Mouse (Mus musculus) left cerebral cortex, adult 11 months (tissue): ENCODE measurements at regions not wholly inside any gene's neighbourhood (a gene's known extent, or its start where the extent isn't known, plus 50 kb on each side); places are given as distances from the start of the nearest gene placed in this dataset.
"Not testable (repeated sequence)": the region's sequence is repeated elsewhere in the genome, so short reads cannot be mapped to it uniquely, and the experiment has no call there.

Experiments used
- DNase-seq: peaks from one replicate; pipeline ENCODE4 v3.0.0; 2022; ENCODE audit warnings: low spot score

- DNase-seq = peak; percentile 36
Observed at GRCm38 (mm10) chr16:12516834-12517685, 533.1 kb downstream of the Shisa9 start.

DNA sequence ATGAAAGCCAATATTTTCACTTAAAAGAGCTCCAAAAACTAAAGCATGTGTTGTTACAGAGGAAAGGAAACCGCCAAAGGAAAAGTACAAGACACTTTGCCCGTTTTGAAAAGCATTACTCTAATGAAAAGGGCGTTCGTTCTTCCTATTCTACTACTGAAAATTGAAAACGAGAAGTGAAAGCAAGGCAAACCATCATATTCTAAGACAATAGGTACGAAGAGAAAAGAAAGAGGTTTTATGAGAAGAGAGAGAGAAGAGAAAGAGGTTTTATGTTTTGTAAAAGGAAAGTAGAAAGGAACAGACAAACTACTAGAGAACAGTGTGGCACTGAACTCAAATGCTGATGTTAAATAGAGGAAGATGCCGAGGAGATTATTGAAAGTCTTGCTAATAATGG is 534.4 kb downstream of the Shisa9 start:
- no peak for DNase-seq

DNA sequence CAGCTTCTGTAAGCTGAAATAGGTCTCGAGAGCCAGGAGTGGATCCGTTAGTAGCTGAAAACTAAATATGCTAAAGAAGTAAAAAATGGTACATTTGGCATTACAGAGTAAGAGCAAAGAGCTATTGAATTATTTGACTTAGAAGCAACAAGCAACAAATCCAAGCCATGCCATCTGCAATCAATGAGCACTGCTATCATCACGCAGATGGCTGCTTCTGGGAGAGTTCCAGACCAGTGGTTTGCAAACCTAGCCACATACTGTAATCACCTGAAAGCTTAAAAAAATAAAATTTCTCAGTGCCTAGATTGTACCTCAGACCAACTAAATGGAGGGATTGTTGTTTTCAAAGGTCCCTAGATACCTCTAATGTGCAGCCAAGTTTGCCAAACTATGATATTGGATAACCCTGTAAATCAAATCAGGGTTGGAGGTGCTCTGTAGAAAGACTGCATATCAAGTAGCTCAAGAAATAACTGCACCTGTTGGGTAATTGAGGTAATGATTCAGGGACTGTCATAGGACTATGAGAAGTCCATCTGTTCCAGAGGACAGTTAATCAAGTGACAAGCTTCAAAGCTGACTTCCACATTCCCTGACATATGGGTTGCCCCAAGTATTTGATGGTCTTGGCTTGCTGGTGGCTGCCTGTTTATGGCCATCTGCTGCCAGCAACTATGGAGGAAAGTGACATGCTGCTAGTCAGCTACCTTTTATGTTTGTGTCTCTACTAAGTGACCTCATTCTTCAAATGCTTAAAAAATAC is 538.0 kb downstream of the Shisa9 start:
- no peak for DNase-seq

DNA sequence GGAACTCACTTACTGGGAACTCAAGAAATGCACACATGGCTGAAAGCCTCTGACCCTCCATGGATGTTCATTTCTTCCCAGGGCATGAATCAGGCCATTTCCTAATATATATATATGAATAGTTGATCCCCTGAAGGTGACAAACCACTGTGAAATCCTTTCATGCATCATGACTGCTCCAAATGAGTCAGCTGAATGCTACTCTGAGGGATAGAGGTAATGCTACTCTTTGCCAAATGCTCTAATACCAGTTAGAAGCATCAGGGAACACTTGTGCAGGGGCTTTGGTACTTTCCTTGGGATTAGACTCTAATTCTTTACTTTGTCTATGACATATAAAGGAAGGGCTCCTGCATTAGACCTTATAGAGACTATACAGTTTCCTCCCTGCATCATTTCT is 561.0 kb upstream of the Ercc4 start:
- no peak for DNase-seq

DNA sequence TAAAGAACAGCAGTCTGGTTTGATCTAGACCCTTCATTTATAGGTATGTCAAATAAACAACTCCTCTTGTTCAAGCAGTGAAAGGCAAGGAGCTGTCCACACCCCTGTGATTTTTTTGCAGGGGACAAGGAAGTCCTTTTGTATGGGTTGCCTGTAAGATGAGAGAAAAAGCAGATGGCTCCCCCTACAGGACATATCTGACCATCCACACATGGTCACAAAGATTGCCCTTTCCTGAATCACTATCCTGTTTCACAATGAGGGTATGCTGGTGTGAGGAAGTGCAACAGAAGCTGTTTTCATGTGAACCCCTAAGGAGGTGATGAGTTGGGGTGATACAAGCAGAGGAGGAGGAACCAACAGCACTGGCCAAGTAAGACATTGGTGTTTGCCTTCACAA is 520.6 kb upstream of the Ercc4 start:
- DNase-seq = peak; percentile 10

DNA sequence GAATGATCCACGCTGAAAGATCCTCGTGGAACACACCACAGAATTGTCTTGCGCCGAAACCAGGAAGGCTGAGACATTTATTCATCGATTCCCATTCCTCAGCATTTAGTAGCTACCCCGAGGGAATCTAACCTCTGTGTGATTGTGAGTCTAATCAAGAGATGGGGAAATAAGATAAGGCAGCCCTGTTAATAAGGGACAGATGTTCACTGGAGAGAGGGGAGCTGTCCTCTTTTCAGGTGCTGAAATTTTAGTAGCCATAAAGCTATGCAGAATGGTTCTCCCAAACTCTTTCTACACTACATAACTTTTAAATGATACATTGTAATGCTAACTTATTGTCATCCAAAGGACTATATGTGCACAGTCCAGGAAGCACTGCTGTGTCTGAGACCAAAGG is 501.2 kb upstream of the Ercc4 start:
- DNase-seq = no peak

- no peak for DNase-seq
Observed at GRCm38 (mm10) chr16:12611106-12611505, 498.4 kb upstream of the Ercc4 start.

DNA sequence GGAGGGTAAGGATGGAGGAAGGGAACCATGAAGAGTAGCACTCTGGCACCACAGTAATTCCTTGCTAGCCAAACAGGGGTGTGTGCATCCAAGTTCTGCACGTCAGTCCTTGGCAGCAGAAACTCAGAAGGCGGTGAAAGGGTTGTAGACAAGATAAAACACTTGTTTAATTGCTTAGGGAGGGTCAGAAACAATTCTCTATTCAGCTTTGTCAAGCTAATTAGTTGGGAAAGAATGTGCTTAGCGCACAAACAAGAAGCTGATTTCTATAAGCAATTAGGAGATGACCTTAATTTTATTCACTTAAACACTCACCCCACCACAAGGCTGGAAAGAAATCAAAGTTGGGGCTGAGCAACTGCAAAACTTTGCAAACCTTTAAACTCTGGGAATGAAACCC is 491.7 kb upstream of the Ercc4 start:
- no peak for DNase-seq

GRCm38 (mm10) chr16:12632533-12632932 is 477.0 kb upstream of the Ercc4 start:
- DNase-seq = no peak

GRCm38 (mm10) chr16:12638971-12639640 is 470.4 kb upstream of the Ercc4 start:
- peak; percentile 15 for DNase-seq

DNA sequence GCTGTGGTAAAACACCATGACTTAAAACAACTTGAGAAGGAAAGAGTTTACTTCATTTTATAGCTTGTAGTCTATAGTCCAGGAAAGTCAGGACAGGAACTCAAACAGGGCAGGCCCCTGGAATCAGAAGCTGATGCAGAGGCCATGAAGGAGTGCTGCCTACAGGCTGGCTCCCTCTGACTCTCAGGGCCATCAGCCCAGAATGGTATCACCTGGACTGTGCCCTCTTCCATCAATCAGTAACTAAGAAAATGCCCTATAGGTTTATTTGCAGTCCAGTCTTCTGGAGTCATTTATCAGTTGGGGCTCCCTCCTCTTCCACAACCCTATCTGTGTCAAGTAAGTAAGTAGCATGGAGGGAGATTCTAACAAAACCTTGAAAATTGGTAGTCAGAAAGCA is 466.4 kb upstream of the Ercc4 start:
- no peak for DNase-seq

GRCm38 (mm10) chr16:12644621-12645020 is 464.9 kb upstream of the Ercc4 start:
- no peak for DNase-seq

DNA sequence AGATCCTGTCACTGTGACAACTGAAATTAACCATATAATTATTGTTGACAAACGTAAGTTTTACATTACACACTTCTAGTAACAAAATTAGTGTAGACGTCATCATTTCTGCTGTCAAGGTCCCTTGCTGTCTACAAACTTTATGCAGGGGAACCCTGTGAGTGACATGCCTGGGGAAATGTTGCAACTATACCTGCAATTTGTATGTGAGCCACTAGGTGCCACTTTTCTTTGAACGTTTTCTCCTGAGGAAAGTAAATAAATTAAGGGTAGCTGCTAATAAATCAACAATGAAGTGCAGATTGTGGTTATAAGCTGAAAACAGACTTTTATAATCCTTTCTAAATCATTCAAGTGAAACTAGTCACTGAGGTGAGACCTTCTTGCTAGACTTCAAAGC is 457.3 kb upstream of the Ercc4 start:
- DNase-seq = no peak

- not testable (repeated sequence) for DNase-seq
Observed at GRCm38 (mm10) chr16:12673656-12674055, 435.8 kb upstream of the Ercc4 start.

DNA sequence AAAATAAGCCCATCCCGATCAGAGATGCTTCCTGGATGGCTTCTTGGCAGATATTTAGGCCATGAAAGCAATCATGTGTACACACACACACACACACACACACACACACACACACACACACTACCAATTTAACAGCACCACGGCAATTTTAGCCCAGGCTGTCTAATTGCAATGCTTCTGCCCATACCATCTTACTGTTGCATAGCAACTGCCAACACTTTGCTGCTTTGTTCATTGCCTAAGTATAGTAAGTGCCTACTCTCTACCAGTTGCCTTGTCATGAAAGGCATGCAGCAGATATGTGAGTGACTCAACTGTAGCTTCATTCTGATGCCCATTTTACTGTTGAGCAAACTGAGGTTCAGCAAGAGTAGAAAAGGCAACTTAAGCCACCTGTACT is 428.0 kb upstream of the Ercc4 start:
- peak; percentile 6 for DNase-seq

- DNase-seq = no peak
Observed at GRCm38 (mm10) chr16:12685816-12686215, 423.7 kb upstream of the Ercc4 start.

GRCm38 (mm10) chr16:12691776-12692175 is 417.7 kb upstream of the Ercc4 start:
- DNase-seq = no peak

GRCm38 (mm10) chr16:12692739-12693292 is 416.7 kb upstream of the Ercc4 start:
- DNase-seq = no peak

- no peak for DNase-seq
Observed at GRCm38 (mm10) chr16:12693346-12693745, 416.1 kb upstream of the Ercc4 start.

DNA sequence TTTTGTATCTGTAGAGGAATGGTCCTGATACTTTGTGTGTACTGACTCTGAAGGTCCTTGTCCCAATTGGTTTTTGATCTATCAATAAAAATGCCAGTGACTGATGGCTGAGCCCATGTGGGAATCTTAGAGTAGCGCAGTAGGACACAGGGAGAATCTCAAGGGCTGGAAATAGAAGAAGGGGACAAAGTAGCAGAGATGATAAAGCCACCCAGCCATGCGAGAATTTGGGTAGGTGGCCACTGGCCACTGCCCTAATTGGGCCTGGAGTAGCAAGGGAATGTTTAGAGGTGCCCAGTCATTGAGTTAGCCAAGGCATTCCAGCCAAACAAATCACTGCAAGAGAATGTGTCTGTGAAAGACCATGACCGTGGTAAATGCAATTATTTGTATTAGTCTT is 414.8 kb upstream of the Ercc4 start:
- no peak for DNase-seq

DNA sequence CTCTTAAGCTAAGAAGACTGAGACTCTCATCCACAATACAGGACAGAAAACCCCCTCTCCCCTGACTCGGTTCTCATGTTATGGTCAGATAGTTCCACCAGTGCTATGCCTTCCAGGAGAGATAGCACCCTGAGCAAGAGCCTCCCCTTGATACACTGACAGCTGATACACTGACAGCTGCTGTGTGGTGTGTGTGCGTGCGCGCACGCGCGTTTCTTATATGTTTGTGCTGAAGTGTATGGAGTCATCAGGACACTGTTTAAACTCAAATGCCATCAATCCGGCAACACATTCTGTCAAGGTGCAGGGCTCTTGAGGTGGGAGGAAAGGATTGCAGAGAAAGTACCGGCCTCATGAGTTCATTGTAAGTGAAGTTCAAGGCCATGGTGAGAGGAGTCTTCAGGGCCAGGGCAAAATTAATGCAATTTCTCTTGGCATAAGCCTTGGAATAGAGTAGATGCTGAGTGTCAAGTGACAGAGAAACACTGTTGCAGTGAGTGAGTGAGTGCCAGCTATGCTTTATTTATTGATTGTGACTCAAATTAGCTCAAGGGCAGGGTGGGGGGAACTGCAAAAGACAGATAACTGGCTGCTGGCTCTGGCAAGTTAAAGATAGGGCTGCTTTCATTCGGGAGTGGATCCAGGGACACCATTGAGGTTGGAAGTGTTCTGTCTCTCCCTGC is 412.4 kb upstream of the Ercc4 start:
- no peak for DNase-seq

DNA sequence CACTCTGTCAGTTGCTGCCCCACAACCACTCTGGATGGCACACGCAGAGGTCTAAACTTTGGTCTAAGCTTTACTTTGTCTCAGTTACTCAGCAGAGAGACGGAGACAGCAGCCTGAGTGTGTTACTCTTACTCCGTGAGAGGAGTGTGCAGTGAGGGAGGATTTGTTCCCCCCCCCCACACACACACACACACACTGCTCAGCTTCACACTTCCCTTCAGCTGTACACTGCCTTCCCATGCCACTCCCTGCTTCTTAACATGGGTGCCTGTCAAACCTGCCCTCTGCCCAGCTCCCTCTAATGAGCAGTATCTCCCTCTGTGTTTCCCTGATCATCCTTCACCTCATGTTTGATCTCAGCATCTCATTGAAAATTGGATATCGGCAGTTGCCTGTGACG is 409.9 kb upstream of the Ercc4 start:
- DNase-seq = no peak
